Mouse (Mus musculus): ENCODE measurements at regions not wholly inside any gene's neighbourhood (a gene's known extent, or its start where the extent isn't known, plus 50 kb on each side); places are given as distances from the start of the nearest gene placed in this dataset.
A peak's percentile ranks its signal among the peaks of the same experiment; 100 is the strongest.
"Not testable (repeated sequence)": the region's sequence is repeated elsewhere in the genome, so short reads cannot be mapped to it uniquely, and the experiment has no call there.

- DNase-seq: no peak
- intact Hi-C loops (cut with DNase I): no loop called here
These were observed 453.0 kb upstream of the Dab2 start for GRCm38 (mm10) chr15:5846571-5846970.

- intact Hi-C loops (cut with DNase I): no loop called here
- no peak for DNase-seq
These were observed 452.0 kb upstream of the Dab2 start for GRCm38 (mm10) chr15:5847413-5848100.

- DNase-seq: no peak
- intact Hi-C loops (cut with DNase I): no loop called here
These were observed 447.1 kb upstream of the Dab2 start for GRCm38 (mm10) chr15:5852523-5852922.

GRCm38 (mm10) chr15:5869289-5869688, 430.3 kb upstream of the Dab2 start:
- intact Hi-C loops (cut with DNase I): no loop called here
- no peak for DNase-seq

GRCm38 (mm10) chr15:5869866-5870265, 429.7 kb upstream of the Dab2 start:
- intact Hi-C loops (cut with DNase I): no loop called here

GRCm38 (mm10) chr15:5872042-5872441, 427.5 kb upstream of the Dab2 start:
- intact Hi-C loops (cut with DNase I): no loop called here
- DNase-seq: no peak

More at GRCm38 (mm10) chr15:5869866-5870265, 429.7 kb upstream of the Dab2 start:
- DNase-seq: peak; percentile 7 to 9

- no peak for DNase-seq
- intact Hi-C loops (cut with DNase I): no loop called here
These were observed 421.8 kb upstream of the Dab2 start for GRCm38 (mm10) chr15:5877749-5878148.

- DNase-seq: no peak
- intact Hi-C loops (cut with DNase I): no loop called here
These were observed 408.4 kb upstream of the Dab2 start for GRCm38 (mm10) chr15:5891188-5891587.

GRCm38 (mm10) chr15:5892034-5892433, 407.6 kb upstream of the Dab2 start:
- intact Hi-C loops (cut with DNase I): no loop called here
- DNase-seq: no peak

- DNase-seq; intact Hi-C loops (cut with DNase I): not testable (repeated sequence)
These were observed 403.7 kb upstream of the Dab2 start for GRCm38 (mm10) chr15:5895688-5896470.

- intact Hi-C loops (cut with DNase I): loop anchor here (1.0 to 5.0 kb wide), 3 partner anchors 167 to 720 kb away; no protein-coding TSS in a partner anchor
- peak; percentile 27 to 44 for DNase-seq
These were observed 384.3 kb upstream of the Dab2 start for GRCm38 (mm10) chr15:5915261-5915660.

GRCm38 (mm10) chr15:5920058-5920457, 379.5 kb upstream of the Dab2 start:
- intact Hi-C loops (cut with DNase I): no loop called here
- DNase-seq: no peak

GRCm38 (mm10) chr15:5927768-5928167, 371.8 kb upstream of the Dab2 start:
- no peak for DNase-seq
- intact Hi-C loops (cut with DNase I): no loop called here

GRCm38 (mm10) chr15:5933586-5933985, 366.0 kb upstream of the Dab2 start:
- DNase-seq: no peak
- intact Hi-C loops (cut with DNase I): no loop called here

GRCm38 (mm10) chr15:5940945-5941344, 358.6 kb upstream of the Dab2 start:
- intact Hi-C loops (cut with DNase I): no loop called here
- DNase-seq: no peak

GRCm38 (mm10) chr15:5946650-5947049, 352.9 kb upstream of the Dab2 start:
- intact Hi-C loops (cut with DNase I): no loop called here
- DNase-seq: no peak

GRCm38 (mm10) chr15:5950919-5951318, 348.7 kb upstream of the Dab2 start:
- DNase-seq: no peak
- intact Hi-C loops (cut with DNase I): no loop called here

GRCm38 (mm10) chr15:5951661-5952060, 347.9 kb upstream of the Dab2 start:
- intact Hi-C loops (cut with DNase I); DNase-seq: not testable (repeated sequence)

GRCm38 (mm10) chr15:5953106-5953505, 346.5 kb upstream of the Dab2 start:
- DNase-seq: no peak
- intact Hi-C loops (cut with DNase I): no loop called here

GRCm38 (mm10) chr15:5991351-5992065, 308.1 kb upstream of the Dab2 start:
- intact Hi-C loops (cut with DNase I): no loop called here
- DNase-seq: no peak

- intact Hi-C loops (cut with DNase I); DNase-seq: not testable (repeated sequence)
These were observed 307.4 kb upstream of the Dab2 start for GRCm38 (mm10) chr15:5992146-5992545.
